Mouse (Mus musculus) forebrain, embryonic 14.5 days (tissue): ENCODE data around the gene Dop1b. TPM values are rescaled to one million over a fixed set of nuclear protein-coding genes. Genes with fewer than 3 reads are reported as not detected.
"Not testable (repeated sequence)": the region's sequence is repeated elsewhere in the genome, so short reads cannot be mapped to it uniquely, and the experiment has no call there.

ENCODE experiments used
- ATAC-seq: fragments of 200-750 bp; cut with Nextera tagmentation; 2 replicates; pipeline ENCODE4 v1.8.0; 2017; ENCODE audit warnings: mild to moderate bottlenecking, moderate library complexity
- DNase-seq: peaks from one replicate; pipeline ENCODE4 v3.0.0-alpha.2; 2015; ENCODE audit warnings: low spot score
- H3K27ac ChIP-seq: fragments of 300-500 bp; sonication (generic); 2 replicates; pipeline ENCODE4 v1.5.1; 2014; ENCODE audit warnings: low read depth, mild to moderate bottlenecking, control low read depth, low read length, moderate library complexity
- H3K27me3 ChIP-seq: fragments of 300-500 bp; sonication (generic); replicated peaks from 2 replicates; pipeline ENCODE4 v1.6.1; 2014; ENCODE audit warnings: low read length, control low read depth, mixed read lengths; ENCODE audit not compliant: control insufficient read depth, insufficient read depth
- H3K36me3 ChIP-seq: fragments of 300-500 bp; sonication (generic); 2 replicates; pipeline ENCODE4 v1.6.1; 2014; ENCODE audit warnings: low read length, control low read depth; ENCODE audit not compliant: control insufficient read depth, insufficient read depth
- H3K4me1 ChIP-seq: fragments of 300-500 bp; sonication (generic); 2 replicates; pipeline ENCODE4 v1.6.1; 2014; ENCODE audit warnings: antibody characterized with exemption, low read length, control low read depth; ENCODE audit not compliant: control insufficient read depth, insufficient read depth
- H3K4me2 ChIP-seq: fragments of 300-500 bp; sonication (generic); 2 replicates; pipeline ENCODE4 v1.6.1; 2014; ENCODE audit warnings: mild to moderate bottlenecking, control low read depth, low read length
- H3K4me3 ChIP-seq: fragments of 300-500 bp; sonication (generic); 2 replicates; pipeline ENCODE4 v1.5.1; 2014; ENCODE audit warnings: low read depth, low read length, control low read depth
- H3K9ac ChIP-seq: fragments of 300-500 bp; sonication (generic); 2 replicates; pipeline ENCODE4 v1.6.1; 2014; ENCODE audit warnings: mild to moderate bottlenecking, low read length, control low read depth, moderate library complexity
- H3K9me3 ChIP-seq: fragments of 300-500 bp; sonication (generic); replicated peaks from 2 replicates; pipeline ENCODE4 v1.6.1; 2016; ENCODE audit warnings: low read length, control low read depth, mixed read lengths; ENCODE audit not compliant: control insufficient read depth
- WGBS: fragments of 180-500 bp; shearing (Covaris S2); extraction: QIAGEN DNeasy Blood & Tissue Kit; methylation state at CpG from one replicate; pipeline ENCODE4 v1.1.7; 2014; 5-methylcytosine and 5-hydroxymethylcytosine counted together
- polyA plus RNA-seq: library from polyadenylated mRNA; unstranded; fragments of >200 nt; fragmentation: Nextera tagmentation; extraction: Ambion mirVana; gene quantifications from 2 replicates; pipeline ENCODE4 v1.2.1, GENCODE M21; 2014

Dop1b gene
- polyA plus RNA-seq, 1 experiment from 2014 or later, result 19.6 TPM

GRCm38 (mm10) chr16:93820040-93820439 is 108.3 kb downstream of the Dop1b start:
- WGBS, result 96% methylated on average over 1 of the region's 1 CpGs
- ATAC-seq, result no peak
- Histone ChIP-seq H3K9me3 (no peaks in the 10 kb centered on the region), H3K4me2 (no peak overlapping the region), H3K27ac (no peak overlapping the region), H3K4me1 (peaks cover 3% of the 10 kb centered on the region; the same call in 1 of the 2 replicates), H3K36me3 (no peaks in the 10 kb centered on the region), H3K4me3 (no peak overlapping the region), H3K9ac (no peak overlapping the region), H3K27me3 (no peaks in the 10 kb centered on the region)
- DNase-seq, result no peak

DNA sequence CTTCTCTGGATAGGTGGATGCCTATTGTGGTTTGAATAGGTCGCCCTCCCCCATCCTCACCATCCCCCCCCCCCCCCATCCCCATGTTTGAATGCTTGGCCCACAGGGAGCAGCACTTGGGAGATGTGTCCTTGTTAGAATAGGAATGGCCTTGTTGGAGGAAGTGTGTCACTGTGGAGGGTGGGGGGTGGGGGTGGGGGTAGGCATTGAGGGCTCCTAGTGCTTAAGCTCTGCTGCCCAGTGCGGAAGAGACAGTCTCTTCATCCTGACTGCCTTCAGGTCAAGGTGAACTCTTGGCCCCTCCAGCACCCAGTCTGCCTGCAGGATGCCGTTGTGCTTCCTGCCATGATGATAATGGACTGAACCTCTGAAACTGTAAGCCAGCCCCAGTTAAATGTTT is 110.0 kb downstream of the Dop1b start:
- no peak overlapping the region for H3K4me3 ChIP-seq
- H3K9ac ChIP-seq, result no peak overlapping the region
- no peak overlapping the region for H3K27ac ChIP-seq
- DNase-seq (no peak), ATAC-seq (no peak)
- no peaks in the 10 kb centered on the region for H3K9me3 ChIP-seq
- H3K4me2 ChIP-seq, result no peak overlapping the region
- no peaks in the 10 kb centered on the region for H3K27me3 ChIP-seq
- 80% methylated on average over 3 of the region's 3 CpGs for WGBS
- H3K36me3 ChIP-seq, result no peaks in the 10 kb centered on the region
- H3K4me1 ChIP-seq, result no peaks in the 10 kb centered on the region

DNA sequence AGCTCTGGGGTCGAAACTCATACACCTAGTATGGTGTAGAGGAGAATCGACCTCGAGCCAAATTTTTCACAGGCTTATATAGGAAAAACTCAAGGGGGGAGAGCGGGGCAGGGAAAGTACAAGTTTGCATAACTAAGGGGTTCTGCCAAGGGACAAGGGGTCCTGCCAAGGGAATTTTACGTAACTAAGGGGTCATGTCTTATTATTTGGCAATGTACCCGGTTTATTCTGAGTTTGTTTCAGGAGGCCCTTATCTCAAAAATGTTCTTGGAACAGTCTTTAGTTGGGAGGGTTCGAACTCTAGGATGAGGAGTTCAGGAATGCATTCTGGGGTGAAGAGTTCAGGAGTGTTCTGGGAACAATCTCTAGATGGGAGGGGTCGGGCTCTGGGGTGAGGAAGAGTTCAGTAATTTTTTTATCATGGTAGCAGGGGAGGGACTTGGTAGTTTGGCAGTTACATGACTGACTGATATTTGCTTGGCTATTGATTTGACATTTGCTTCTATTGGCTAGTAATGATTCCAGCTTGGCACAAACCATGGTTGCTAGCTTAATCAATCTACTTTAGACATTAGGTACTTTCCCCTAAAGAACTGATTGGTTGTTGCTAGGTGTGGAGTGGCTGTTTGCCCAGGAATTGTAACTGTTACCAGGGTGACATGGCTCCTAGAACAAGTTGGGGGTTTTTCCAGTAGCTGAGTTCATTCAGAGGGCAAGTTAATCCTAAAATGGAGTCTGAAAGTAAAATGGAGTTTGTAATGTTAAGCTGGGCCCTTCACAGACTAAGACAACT is 110.9 kb downstream of the Dop1b start:
- H3K9me3 ChIP-seq, ATAC-seq, H3K27me3 ChIP-seq, H3K27ac ChIP-seq, H3K4me2 ChIP-seq, H3K9ac ChIP-seq, DNase-seq, H3K4me3 ChIP-seq, H3K36me3 ChIP-seq, H3K4me1 ChIP-seq: not testable (repeated sequence)
- WGBS, result 89% methylated on average over 4 of the region's 8 CpGs

DNA sequence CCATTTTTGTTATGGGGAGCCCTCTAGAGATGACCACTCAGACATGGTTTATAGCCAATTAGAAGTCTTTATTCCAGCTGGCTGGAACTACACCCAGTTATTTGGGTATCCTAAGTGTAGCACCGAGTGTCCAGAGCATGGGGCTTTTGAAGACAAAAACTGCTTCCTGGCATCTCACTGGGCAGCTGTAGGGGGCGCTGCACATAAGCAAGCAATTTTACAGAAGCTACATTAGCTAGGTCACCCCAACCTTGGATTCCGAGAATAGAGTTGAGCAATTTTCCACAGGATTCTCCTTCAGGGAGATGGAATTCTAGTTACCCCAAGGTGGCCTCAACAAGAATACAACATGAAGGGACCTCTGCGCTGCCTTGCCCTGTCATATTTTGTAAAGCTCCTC is 113.1 kb downstream of the Dop1b start:
- DNase-seq (no peak), ATAC-seq (no peak)
- no peak overlapping the region for H3K27ac ChIP-seq
- H3K4me2 ChIP-seq, result no peak overlapping the region
- H3K9me3 ChIP-seq, result no peaks in the 10 kb centered on the region
- WGBS, result 82% methylated on average over 4 of the region's 4 CpGs
- no peaks in the 10 kb centered on the region for H3K27me3 ChIP-seq
- no peaks in the 10 kb centered on the region for H3K4me1 ChIP-seq
- no peak overlapping the region for H3K9ac ChIP-seq
- H3K36me3 ChIP-seq, result no peaks in the 10 kb centered on the region
- no peak overlapping the region for H3K4me3 ChIP-seq

DNA sequence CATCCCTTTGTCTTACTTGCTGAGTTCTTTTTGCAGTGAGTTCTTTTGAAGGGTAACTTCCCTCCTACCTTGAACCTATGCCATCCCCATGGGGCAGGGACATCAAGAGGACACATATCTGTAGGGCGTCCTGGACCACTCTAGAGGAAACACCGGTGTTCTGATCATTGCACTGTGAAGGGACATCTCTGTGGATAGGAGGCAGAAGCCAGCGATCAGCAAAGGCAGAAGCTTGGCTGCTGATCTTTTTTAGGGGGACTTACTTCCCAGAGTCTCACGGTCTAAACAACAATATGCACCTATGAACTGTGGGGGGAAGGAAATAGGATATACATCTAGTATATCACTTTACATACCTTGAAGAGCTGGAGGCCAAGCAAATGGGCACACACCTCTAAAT is 113.8 kb downstream of the Dop1b start:
- Histone ChIP-seq H3K4me3 (no peak overlapping the region), H3K4me2 (no peak overlapping the region), H3K36me3 (no peaks in the 10 kb centered on the region), H3K9me3 (no peaks in the 10 kb centered on the region), H3K4me1 (no peaks in the 10 kb centered on the region), H3K9ac (no peak overlapping the region), H3K27me3 (no peaks in the 10 kb centered on the region), H3K27ac (no peak overlapping the region)
- 92% methylated on average over 4 of the region's 4 CpGs for WGBS
- ATAC-seq (no peak), DNase-seq (no peak)

- H3K9ac ChIP-seq, result no peak overlapping the region
- H3K4me2 ChIP-seq, result no peak overlapping the region
- H3K9me3 ChIP-seq, result no peaks in the 10 kb centered on the region
- no peak for DNase-seq
- H3K27me3 ChIP-seq, result no peaks in the 10 kb centered on the region
- no peak overlapping the region for H3K4me3 ChIP-seq
- no peaks in the 10 kb centered on the region for H3K4me1 ChIP-seq
- no peak overlapping the region for H3K27ac ChIP-seq
- no peak for ATAC-seq
- H3K36me3 ChIP-seq, result no peaks in the 10 kb centered on the region
- WGBS, result 62% methylated on average over 11 of the region's 11 CpGs
Observed at GRCm38 (mm10) chr16:93826054-93826453, 114.3 kb downstream of the Dop1b start.

GRCm38 (mm10) chr16:93826478-93826877 is 114.8 kb downstream of the Dop1b start:
- H3K27ac ChIP-seq, H3K4me2 ChIP-seq, H3K9ac ChIP-seq, H3K9me3 ChIP-seq, H3K27me3 ChIP-seq, DNase-seq, ATAC-seq, H3K4me3 ChIP-seq, H3K36me3 ChIP-seq, H3K4me1 ChIP-seq: not testable (repeated sequence)
- 26% methylated on average over 5 of the region's 5 CpGs for WGBS

GRCm38 (mm10) chr16:93826909-93827308 is 115.2 kb downstream of the Dop1b start:
- no peak overlapping the region for H3K4me3 ChIP-seq
- no peak overlapping the region for H3K27ac ChIP-seq
- H3K9ac ChIP-seq, result no peak overlapping the region
- WGBS, result 94% methylated on average over 6 of the region's 6 CpGs
- ATAC-seq (no peak), DNase-seq (no peak)
- H3K9me3 ChIP-seq, result no peaks in the 10 kb centered on the region
- no peaks in the 10 kb centered on the region for H3K27me3 ChIP-seq
- H3K36me3 ChIP-seq, result no peaks in the 10 kb centered on the region
- H3K4me1 ChIP-seq, result no peaks in the 10 kb centered on the region
- no peak overlapping the region for H3K4me2 ChIP-seq

DNA sequence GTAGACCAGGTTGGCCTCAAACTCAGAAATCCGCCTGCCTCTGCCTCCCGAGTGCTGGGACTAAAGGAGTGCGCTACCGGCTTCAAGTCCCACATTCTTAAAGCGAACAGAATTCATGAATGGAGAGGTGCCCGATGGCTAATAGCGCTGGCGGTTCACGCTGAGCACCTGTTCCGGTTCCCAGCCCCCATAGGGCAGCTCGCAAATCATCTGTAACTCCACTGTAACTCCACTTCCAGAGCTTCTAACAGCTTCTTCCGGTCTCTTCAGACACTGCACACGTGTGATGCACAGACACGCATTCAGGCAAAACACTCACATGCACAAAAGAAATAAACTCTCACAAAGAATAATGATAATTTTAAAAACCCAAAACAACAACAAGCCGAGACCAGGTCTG is 117.8 kb downstream of the Dop1b start:
- ATAC-seq (no peak), DNase-seq (no peak)
- Histone ChIP-seq H3K9me3 (no peaks in the 10 kb centered on the region), H3K4me1 (peaks cover 11% of the 10 kb centered on the region; the same call in 1 of the 2 replicates), H3K27me3 (no peaks in the 10 kb centered on the region), H3K27ac (no peak overlapping the region), H3K4me3 (no peak overlapping the region), H3K4me2 (no peak overlapping the region), H3K36me3 (no peaks in the 10 kb centered on the region), H3K9ac (no peak overlapping the region)
- 95% methylated on average over 15 of the region's 15 CpGs for WGBS
